Mouse (Mus musculus): ENCODE measurements around the gene Ndel1.

GRCm38 (mm10) chr11:68819226-68819805 lies 52.3 kb downstream of the Ndel1 start:
- TF ChIP-seq POLR2A (IDR thresholded peaks at IDR 0.05; ENCODE audit: low read depth, low read length) = no peak
- no peak for TF ChIP-seq SIN3A (IDR thresholded peaks at IDR 0.05; ENCODE audit: low read length)
